Mouse (Mus musculus): ENCODE results near the gene Myh11. TPM values are rescaled to one million over a fixed set of nuclear protein-coding genes. Genes with fewer than 3 reads are reported as not detected.

The Myh11 gene
- polyA plus RNA-seq, 1 experiment from 2014 or later: 0.06 TPM

DNA sequence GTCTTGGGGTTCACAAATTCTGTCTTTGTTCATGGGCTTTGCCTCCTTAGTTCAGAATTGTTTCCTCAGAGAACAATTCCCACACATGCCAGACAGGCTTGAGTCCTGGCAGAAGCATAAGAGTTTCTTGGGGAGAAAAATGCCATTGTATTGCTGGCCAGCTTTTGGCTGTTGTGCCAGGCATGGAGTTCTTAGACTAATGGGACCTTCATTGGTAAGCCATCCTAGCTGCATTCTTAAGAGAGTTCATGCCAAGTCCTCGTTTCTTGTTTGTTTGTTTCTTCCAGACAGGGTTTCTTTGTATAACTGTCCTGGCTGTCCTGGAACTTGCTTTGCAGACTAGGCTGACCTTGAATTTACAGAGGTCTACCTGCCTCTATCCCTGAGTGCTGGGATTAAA, 107.3 kb downstream of the Myh11 start:
- no peak overlapping the region for H3K27ac ChIP-seq
- no peaks in the 10 kb centered on the region for H3K9me3 ChIP-seq
- no peaks in the 10 kb centered on the region for H3K27me3 ChIP-seq (ENCODE audit: poor library complexity, severe bottlenecking)
- no peak for DNase-seq (ENCODE audit: extremely low spot score, low spot score)
- H3K36me3 ChIP-seq (replicated peaks): peaks cover 100% of the 10 kb centered on the region
- WGBS: 78% methylated on average over 1 of the region's 1 CpGs
- H3K4me3 ChIP-seq: no peak overlapping the region
- no peaks in the 10 kb centered on the region for H3K4me1 ChIP-seq

DNA sequence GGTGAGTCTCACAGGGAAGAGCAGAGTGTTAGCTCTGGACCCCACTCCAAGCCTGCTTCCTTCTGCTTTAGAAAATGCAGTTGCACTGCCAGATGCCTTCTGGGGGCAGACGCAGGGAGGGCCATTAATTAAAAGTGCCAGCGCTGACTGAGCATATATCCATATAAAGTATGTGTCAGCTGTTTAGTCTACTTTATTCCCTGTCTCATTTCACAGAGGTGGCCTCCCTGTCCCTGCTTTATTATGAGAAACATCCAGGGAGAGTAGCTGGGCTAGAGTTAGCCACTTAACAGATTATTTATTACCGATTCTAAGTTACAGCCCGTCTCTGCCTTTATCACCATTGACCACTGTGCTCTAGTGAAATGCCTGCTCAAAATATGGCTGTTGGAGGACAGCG, 108.8 kb downstream of the Myh11 start:
- WGBS: 96% methylated on average over 5 of the region's 5 CpGs
- Histone ChIP-seq H3K4me3 (no peak overlapping the region), H3K27ac (no peak overlapping the region), H3K4me1 (no peaks in the 10 kb centered on the region), H3K36me3 (replicated peaks) (peaks cover 100% of the 10 kb centered on the region), H3K9me3 (no peaks in the 10 kb centered on the region), H3K27me3 (ENCODE audit: poor library complexity, severe bottlenecking) (no peaks in the 10 kb centered on the region)
- DNase-seq (ENCODE audit: extremely low spot score, low spot score): no peak

DNA sequence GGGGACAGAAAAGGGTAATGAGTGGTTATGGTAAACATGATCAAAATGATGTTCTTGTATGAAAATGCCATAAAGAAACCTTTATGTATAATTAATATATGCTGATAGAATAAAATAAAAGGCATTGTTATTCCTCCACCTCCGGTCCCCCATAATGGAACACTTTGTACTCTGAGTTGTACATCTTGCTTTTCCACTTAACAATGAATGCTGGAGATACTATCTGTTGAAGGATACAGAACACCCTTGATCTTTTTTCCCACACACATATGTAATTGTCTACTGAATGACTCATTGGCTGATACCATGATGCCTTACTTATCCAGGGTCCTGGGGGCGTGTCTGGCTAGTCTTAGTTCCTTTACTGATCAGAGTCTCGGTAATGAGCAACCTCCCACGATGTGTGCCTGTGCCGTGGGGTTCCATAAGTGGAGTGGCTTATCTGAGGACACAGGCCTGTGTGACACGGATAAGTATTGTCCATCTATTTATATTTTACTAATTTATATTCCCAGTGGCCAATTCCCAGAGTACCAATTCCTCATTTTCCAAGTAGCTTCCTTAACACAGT, 110.9 kb downstream of the Myh11 start:
- no peaks in the 10 kb centered on the region for H3K27me3 ChIP-seq (ENCODE audit: poor library complexity, severe bottlenecking)
- 90% methylated on average over 6 of the region's 6 CpGs for WGBS
- H3K36me3 ChIP-seq (replicated peaks): peaks cover 100% of the 10 kb centered on the region
- H3K4me1 ChIP-seq: no peaks in the 10 kb centered on the region
- no peak overlapping the region for H3K27ac ChIP-seq
- no peak overlapping the region for H3K4me3 ChIP-seq
- no peaks in the 10 kb centered on the region for H3K9me3 ChIP-seq
- DNase-seq (ENCODE audit: extremely low spot score, low spot score): no peak

DNA sequence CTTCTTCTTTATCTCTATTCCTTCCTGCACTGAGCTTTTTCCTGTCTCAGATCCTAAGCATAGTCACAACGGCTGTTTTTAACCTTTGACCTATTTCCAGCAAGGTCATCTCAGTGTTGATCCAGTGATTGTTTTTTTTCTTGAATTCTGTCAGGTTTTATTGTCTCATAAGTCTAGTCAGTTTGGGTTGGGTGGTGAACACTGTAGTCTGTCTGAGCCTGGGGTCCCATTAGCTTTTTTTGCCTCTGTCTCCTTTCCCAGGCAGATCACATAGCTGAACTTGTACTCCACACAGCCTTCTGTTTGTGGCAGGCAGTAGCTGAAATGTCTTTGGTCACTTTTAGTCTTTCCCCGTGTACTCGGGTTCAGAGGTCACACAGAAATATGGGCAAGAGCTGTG, 113.1 kb downstream of the Myh11 start:
- Histone ChIP-seq H3K27ac (no peak overlapping the region), H3K9me3 (no peaks in the 10 kb centered on the region), H3K27me3 (ENCODE audit: poor library complexity, severe bottlenecking) (no peaks in the 10 kb centered on the region), H3K4me3 (no peak overlapping the region), H3K4me1 (no peaks in the 10 kb centered on the region), H3K36me3 (replicated peaks) (peaks cover 100% of the 10 kb centered on the region)
- no peak for DNase-seq (ENCODE audit: extremely low spot score, low spot score)
- WGBS: 78% methylated on average over 3 of the region's 3 CpGs

DNA sequence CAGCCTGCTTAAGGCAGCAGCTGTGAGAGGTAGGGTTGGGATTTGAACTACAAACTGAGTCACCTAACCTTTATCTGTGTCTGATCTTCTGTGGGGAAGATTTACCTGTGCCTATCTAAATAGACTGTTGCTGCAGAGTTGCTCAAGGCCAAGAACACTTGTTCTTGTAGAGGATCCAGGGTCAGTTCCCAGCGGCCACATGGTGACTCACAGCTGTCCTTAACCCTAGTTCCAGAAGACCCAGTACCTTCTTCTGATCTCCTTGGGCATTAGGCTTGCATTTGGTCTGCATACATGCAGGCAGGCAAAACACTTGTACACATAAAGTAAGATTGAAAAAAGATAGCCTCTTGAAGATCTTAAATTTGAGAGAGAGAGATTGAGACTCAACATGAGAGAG, 121.5 kb downstream of the Myh11 start:
- H3K4me3 ChIP-seq: no peak overlapping the region
- no peak overlapping the region for H3K27ac ChIP-seq
- H3K27me3 ChIP-seq (ENCODE audit: poor library complexity, severe bottlenecking): no peaks in the 10 kb centered on the region
- H3K36me3 ChIP-seq (replicated peaks): peaks cover 91% of the 10 kb centered on the region
- H3K4me1 ChIP-seq: peaks cover 14% of the 10 kb centered on the region
- no peak for DNase-seq (ENCODE audit: extremely low spot score, low spot score)
- 88% methylated on average over 1 of the region's 1 CpGs for WGBS
- no peaks in the 10 kb centered on the region for H3K9me3 ChIP-seq

DNA sequence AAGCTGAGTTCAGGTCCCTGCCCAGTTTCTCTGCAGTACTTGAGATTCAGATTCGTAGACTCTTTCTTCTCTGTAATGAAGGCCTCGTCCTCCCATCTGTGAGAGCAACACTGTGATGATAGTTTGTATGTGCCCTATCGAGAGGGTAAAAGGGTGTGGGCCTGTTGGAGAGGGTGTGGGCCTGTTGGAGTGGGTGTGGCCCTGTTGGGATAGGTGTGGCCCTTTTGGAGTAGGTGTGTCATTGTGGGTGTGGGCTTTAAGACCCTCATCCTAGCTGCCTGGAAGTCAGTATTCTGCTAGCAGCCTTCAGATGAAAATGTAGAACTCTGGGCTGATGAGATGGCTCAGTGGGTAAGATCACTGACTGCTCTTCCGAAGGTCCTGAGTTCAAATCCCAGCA, 124.7 kb downstream of the Myh11 start:
- 89% methylated on average over 4 of the region's 4 CpGs for WGBS
- Histone ChIP-seq H3K4me3 (no peak overlapping the region), H3K27me3 (ENCODE audit: poor library complexity, severe bottlenecking) (no peaks in the 10 kb centered on the region), H3K9me3 (no peaks in the 10 kb centered on the region), H3K36me3 (replicated peaks) (peaks cover 59% of the 10 kb centered on the region), H3K27ac (no peak overlapping the region), H3K4me1 (peaks cover 33% of the 10 kb centered on the region)
- no peak for DNase-seq (ENCODE audit: extremely low spot score, low spot score)

DNA sequence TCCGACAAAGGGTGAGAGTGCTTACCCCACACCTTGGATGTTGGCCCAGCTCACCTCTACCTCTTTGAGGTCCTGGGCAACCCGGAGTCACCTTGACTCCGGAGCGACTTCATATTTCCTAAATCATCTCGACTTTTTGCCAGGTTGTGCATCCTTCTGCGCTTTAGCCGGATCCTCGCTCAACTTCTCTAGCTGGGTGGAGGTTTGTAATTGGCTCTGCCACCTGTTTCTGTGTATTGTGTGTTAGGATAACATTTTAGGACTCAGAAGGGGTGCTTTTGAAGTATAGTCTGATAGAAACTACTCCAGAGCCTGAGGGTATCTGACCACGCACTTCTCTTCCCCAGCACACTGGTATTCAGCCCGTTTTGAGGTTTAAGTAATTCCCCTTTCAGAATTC, 127.4 kb downstream of the Myh11 start:
- Histone ChIP-seq H3K4me1 (peaks cover 33% of the 10 kb centered on the region), H3K27me3 (ENCODE audit: poor library complexity, severe bottlenecking) (no peaks in the 10 kb centered on the region), H3K27ac (peak overlapping the region; percentile 97), H3K9me3 (no peaks in the 10 kb centered on the region), H3K36me3 (replicated peaks) (peaks cover 31% of the 10 kb centered on the region), H3K4me3 (peak overlapping the region; percentile 86)
- WGBS: 3% methylated on average over 10 of the region's 10 CpGs
- no peak for DNase-seq (ENCODE audit: extremely low spot score, low spot score)

DNA sequence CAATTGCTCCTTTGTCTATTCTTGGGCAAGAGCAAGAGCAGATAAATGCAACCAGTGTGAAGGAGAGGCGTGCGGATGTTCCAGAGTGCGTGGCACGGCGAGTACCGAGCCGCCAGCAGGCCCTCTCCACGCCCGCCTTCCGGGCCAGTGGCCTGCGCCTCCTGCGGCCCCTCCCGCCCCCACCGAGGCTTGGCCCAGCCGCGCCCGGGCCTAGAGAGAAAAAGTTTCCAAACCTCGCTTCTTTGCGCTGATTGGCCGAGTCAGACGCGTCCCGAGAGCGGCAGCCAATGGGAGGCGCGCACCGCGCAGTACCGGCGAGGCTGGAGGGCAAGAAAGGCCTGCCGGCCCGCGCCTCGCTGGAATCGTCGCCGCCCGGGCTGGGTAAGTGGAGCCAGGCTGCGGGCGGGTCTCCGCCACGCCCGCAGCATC, 128.2 kb downstream of the Myh11 start, which contains the start of the genes Nde1 and Marf1:
Gene Nde1 (plus strand): TSS at position 288 of the 429 bp plus-strand sequence.
Gene Marf1 (minus strand): TSS at position 364 of the 429 bp plus-strand sequence.
- WGBS: under 1% methylated on average over 42 of the region's 43 CpGs
- H3K27me3 ChIP-seq (ENCODE audit: poor library complexity, severe bottlenecking): no peaks in the 10 kb centered on the region
- peaks cover 24% of the 10 kb centered on the region for H3K36me3 ChIP-seq (replicated peaks)
- H3K9me3 ChIP-seq: no peaks in the 10 kb centered on the region
- peak; percentile 90 for DNase-seq (ENCODE audit: extremely low spot score, low spot score)
- peak within 1 kb of the TSS; percentile 97 for H3K27ac ChIP-seq
- H3K4me1 ChIP-seq: peaks cover 39% of the 10 kb centered on the region
- peak within 1 kb of the TSS; percentile 86 for H3K4me3 ChIP-seq

DNA sequence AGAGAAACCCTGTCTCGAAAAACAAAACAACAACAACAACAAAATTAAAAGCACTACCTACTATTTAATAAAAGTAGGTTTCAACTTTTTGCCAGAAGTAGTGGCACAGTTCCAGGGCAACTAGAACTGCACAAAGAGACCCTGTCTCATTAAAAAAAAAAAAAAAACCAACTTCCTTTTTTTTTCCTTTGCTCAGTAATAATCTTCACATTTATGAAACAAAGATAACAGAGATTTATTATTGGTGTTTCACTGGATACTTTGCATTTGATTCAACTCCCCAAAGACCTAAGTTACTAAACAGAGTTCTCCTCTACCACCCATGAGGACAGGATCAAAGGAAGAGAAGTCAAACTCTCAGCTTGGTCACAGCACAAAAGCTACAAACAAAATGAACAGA, 130.2 kb downstream of the Myh11 start:
- H3K4me3 ChIP-seq: no peak overlapping the region
- H3K4me1 ChIP-seq: peaks cover 45% of the 10 kb centered on the region
- H3K27me3 ChIP-seq (ENCODE audit: poor library complexity, severe bottlenecking): no peaks in the 10 kb centered on the region
- 100% methylated on average over 1 of the region's 1 CpGs for WGBS
- no peak for DNase-seq (ENCODE audit: extremely low spot score, low spot score)
- H3K27ac ChIP-seq: no peak overlapping the region
- H3K36me3 ChIP-seq (replicated peaks): peaks cover 3% of the 10 kb centered on the region
- no peaks in the 10 kb centered on the region for H3K9me3 ChIP-seq

DNA sequence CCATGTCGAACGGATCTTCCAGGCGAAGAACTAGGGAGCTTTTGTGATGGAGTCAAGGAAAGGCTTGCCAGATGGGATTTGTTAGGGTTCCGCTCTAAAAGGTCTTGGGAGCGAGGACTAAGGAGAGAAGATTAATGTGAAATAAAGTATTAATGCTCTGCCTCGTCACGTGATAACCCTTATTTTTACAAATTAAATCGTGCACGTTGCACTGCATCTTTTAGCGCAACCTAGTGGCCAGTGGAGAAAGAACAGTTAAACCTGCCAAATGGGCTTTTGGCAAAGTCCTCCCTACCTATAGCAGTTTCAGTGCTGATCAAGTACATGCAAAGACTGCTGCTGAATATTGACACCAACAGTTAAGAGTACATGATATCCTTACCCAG, 131.4 kb downstream of the Myh11 start:
- no peak for DNase-seq (ENCODE audit: extremely low spot score, low spot score)
- H3K27ac ChIP-seq: peak overlapping the region; percentile 94
- no peaks in the 10 kb centered on the region for H3K9me3 ChIP-seq
- H3K4me1 ChIP-seq: peaks cover 33% of the 10 kb centered on the region
- no peaks in the 10 kb centered on the region for H3K36me3 ChIP-seq (replicated peaks)
- H3K27me3 ChIP-seq (ENCODE audit: poor library complexity, severe bottlenecking): no peaks in the 10 kb centered on the region
- peak overlapping the region; percentile 80 for H3K4me3 ChIP-seq
- WGBS: 0% methylated on average over 10 of the region's 10 CpGs

DNA sequence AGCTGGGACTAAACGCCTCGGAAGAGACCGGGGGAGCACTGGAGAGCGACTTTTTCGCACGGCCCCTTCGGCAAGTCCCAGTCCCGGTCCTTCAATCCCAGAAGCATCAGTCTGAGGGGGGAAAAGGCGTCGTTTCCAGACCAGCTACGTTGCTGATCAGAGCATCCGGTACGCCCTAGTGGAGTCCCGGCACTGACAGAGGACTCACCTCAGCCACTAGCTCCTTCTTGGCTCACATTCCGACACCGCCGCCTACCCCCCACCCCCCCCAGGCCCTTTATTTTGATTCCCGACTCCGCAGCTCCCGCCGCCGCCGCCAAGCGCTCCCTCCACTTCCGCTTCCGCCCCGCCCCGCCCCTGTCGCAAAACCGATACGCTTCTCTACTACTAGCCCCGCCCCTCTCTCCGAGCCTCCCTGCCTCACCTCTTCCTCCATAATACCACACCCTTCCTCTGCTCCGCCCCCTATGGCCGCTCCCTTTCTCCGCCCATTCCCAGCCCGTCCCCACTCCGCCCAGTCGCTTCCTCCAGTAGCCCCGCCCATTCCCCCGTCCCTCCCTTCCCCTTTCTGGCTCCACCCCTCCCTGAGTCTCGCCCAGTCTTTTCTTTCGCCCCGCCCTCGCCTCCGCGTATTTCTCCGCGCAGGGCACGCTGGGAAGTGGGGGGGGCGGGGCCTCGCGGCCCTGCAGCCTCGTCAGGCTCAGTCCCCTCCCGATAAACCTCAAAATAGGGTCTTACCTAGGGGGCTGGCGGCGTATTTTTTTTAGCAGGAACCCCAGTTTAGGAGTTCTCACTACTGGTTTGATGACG, 132.0 kb downstream of the Myh11 start:
- WGBS: under 1% methylated on average over 58 of the region's 58 CpGs
- Histone ChIP-seq H3K4me3 (peak overlapping the region; percentile 80), H3K27ac (peak overlapping the region; percentile 94), H3K27me3 (ENCODE audit: poor library complexity, severe bottlenecking) (no peaks in the 10 kb centered on the region), H3K36me3 (replicated peaks) (0 out of 2 replicates have a peak, but pooled peaks cover 2% of the 10 kb centered on the region), H3K4me1 (peaks cover 27% of the 10 kb centered on the region), H3K9me3 (no peaks in the 10 kb centered on the region)
- DNase-seq (ENCODE audit: extremely low spot score, low spot score): peak; percentile 100

DNA sequence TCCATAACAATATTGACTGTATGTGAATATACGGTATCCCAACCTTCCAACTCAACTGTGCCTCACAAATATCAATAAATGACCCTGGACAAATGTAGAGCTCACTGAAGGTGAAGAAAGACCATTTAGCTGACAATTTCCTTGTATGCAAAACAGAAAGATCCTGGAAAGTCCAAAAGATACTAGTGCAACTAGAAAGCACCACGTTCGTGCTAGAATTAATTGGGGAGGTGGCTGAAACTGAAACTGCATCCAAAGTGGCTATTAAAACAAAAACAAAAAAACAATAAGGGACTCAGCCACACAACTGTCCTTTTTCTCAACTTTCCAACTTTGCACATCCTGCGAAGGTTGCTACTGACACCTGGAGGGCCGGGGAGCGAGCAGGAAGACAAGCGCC, 132.6 kb downstream of the Myh11 start:
- Histone ChIP-seq H3K9me3 (no peaks in the 10 kb centered on the region), H3K36me3 (replicated peaks) (peaks cover 5% of the 10 kb centered on the region), H3K4me1 (peaks cover 22% of the 10 kb centered on the region), H3K27me3 (ENCODE audit: poor library complexity, severe bottlenecking) (no peaks in the 10 kb centered on the region), H3K27ac (peak overlapping the region; percentile 94), H3K4me3 (peak overlapping the region; percentile 80)
- no peak for DNase-seq (ENCODE audit: extremely low spot score, low spot score)
- WGBS: 9% methylated on average over 7 of the region's 7 CpGs

DNA sequence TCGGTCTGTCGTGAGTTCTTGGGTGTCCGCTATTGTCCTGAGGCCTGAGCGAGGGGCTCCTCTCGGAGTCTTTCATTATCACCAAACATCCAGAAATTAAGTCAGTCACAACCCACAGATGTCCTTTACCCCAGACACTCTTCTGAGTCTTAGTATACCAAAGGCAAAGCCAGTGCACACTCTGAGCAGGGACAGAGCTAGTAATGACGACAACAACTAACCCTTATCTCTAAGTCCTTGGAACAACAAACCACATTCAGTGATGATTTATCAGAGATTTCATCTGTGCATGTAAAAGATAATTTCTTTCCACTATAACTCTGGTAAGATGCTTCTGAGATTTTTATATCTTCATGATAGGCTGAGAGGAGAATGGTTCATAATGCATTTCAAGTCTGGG, 134.9 kb downstream of the Myh11 start:
- WGBS: 95% methylated on average over 6 of the region's 6 CpGs

More for the DNA sequence above, 134.9 kb downstream of the Myh11 start:
- no peak for DNase-seq (ENCODE audit: extremely low spot score, low spot score)
- H3K4me3 ChIP-seq: no peak overlapping the region
- no peaks in the 10 kb centered on the region for H3K9me3 ChIP-seq
- H3K27ac ChIP-seq: no peak overlapping the region
- H3K36me3 ChIP-seq (replicated peaks): peaks cover 27% of the 10 kb centered on the region
- peaks cover 14% of the 10 kb centered on the region for H3K4me1 ChIP-seq
- no peaks in the 10 kb centered on the region for H3K27me3 ChIP-seq (ENCODE audit: poor library complexity, severe bottlenecking)

Measured in forebrain, embryonic 10.5 days (tissue).